Mouse (Mus musculus) retina, embryonic 14.5 days (tissue): ENCODE measurements at regions not wholly inside any gene's neighbourhood (a gene's known extent, or its start where the extent isn't known, plus 50 kb on each side); places are given as distances from the start of the nearest gene placed in this dataset.

Source experiments
- DNase-seq: peaks from one replicate; pipeline ENCODE4 v3.0.0-alpha.2; 2015; ENCODE audit warnings: low spot score

GRCm38 (mm10) chr4:153018138-153018921 lies 464.3 kb downstream of the Ajap1 start:
- no peak for DNase-seq

GRCm38 (mm10) chr4:153017816-153018137 lies 464.8 kb downstream of the Ajap1 start:
- no peak for DNase-seq

- no peak for DNase-seq
Observed at GRCm38 (mm10) chr4:153003338-153003737, 479.3 kb downstream of the Ajap1 start.

GRCm38 (mm10) chr4:153002516-153002915 lies 480.1 kb downstream of the Ajap1 start:
- no peak for DNase-seq

GRCm38 (mm10) chr4:153001761-153002160 lies 480.9 kb downstream of the Ajap1 start:
- DNase-seq = no peak

- no peak for DNase-seq
Observed at GRCm38 (mm10) chr4:152999526-152999925, 483.1 kb downstream of the Ajap1 start.

GRCm38 (mm10) chr4:152997251-152997650 lies 485.4 kb downstream of the Ajap1 start:
- peak; percentile 38 for DNase-seq

GRCm38 (mm10) chr4:152996641-152997040 lies 486.0 kb downstream of the Ajap1 start:
- DNase-seq = no peak

GRCm38 (mm10) chr4:152995052-152995595 lies 487.5 kb downstream of the Ajap1 start:
- no peak for DNase-seq

GRCm38 (mm10) chr4:152994206-152994605 lies 488.4 kb downstream of the Ajap1 start:
- DNase-seq = no peak

- no peak for DNase-seq
Observed at GRCm38 (mm10) chr4:152990266-152990665, 492.3 kb downstream of the Ajap1 start.

GRCm38 (mm10) chr4:152987726-152988125 lies 494.9 kb downstream of the Ajap1 start:
- DNase-seq = no peak

GRCm38 (mm10) chr4:152975012-152975675 lies 497.5 kb upstream of the Kcnab2 start:
- no peak for DNase-seq

- peak; percentile 45 for DNase-seq
Observed at GRCm38 (mm10) chr4:152963001-152963400, 485.3 kb upstream of the Kcnab2 start.

- DNase-seq = no peak
Observed at GRCm38 (mm10) chr4:152962165-152962564, 484.5 kb upstream of the Kcnab2 start.

- no peak for DNase-seq
Observed at GRCm38 (mm10) chr4:152961677-152962076, 484.0 kb upstream of the Kcnab2 start.

- DNase-seq = no peak
Observed at GRCm38 (mm10) chr4:152959627-152960230, 482.1 kb upstream of the Kcnab2 start.

GRCm38 (mm10) chr4:152953237-152953974 lies 475.7 kb upstream of the Kcnab2 start:
- peak; percentile 61 for DNase-seq

GRCm38 (mm10) chr4:152948956-152949355 lies 471.3 kb upstream of the Kcnab2 start:
- no peak for DNase-seq

GRCm38 (mm10) chr4:152941159-152941558 lies 463.5 kb upstream of the Kcnab2 start:
- no peak for DNase-seq

- DNase-seq = no peak
Observed at GRCm38 (mm10) chr4:152936614-152937013, 458.9 kb upstream of the Kcnab2 start.

- DNase-seq = no peak
Observed at GRCm38 (mm10) chr4:152935484-152935883, 457.8 kb upstream of the Kcnab2 start.
